Mouse (Mus musculus): Measurements from ENCODE around the gene Cytl1.

- no peak for TF ChIP-seq CTCF (IDR thresholded peaks at IDR 0.05; ENCODE audit: borderline replicate concordance, insufficient read depth, low read depth, low read length)
- no peak for TF ChIP-seq POLR2A (IDR thresholded peaks at IDR 0.05; ENCODE audit: borderline replicate concordance, insufficient read depth, low read length)
Measured at GRCm38 (mm10) chr5:37708124-37708523, 27.2 kb upstream of the Cytl1 start.
